Mouse (Mus musculus) megakaryocyte, embryonic 14.5 days (primary cell): Measurements from ENCODE around the gene Ttc21b.

ENCODE experiments used
- FLI1 ChIP-seq: IDR thresholded peaks from 2 replicates; pipeline ENCODE4 v1.6.1; 2012; ENCODE audit warnings: low read length, inconsistent platforms, mixed read lengths
- GATA1 ChIP-seq: IDR thresholded peaks from 3 replicates; pipeline ENCODE4 v1.6.1; 2012; ENCODE audit warnings: mixed read lengths, low read length, inconsistent platforms, borderline replicate concordance

- TF ChIP-seq GATA1 (no peak), FLI1 (no peak)
Measured at GRCm38 (mm10) chr2:66244013-66244412, 12.4 kb downstream of the Ttc21b start.
